Mouse (Mus musculus): Measurements from ENCODE around the gene Mamld1.

The Mamld1 gene

GRCm38 (mm10) chrX:71141390-71141789 is 91.3 kb downstream of the Mamld1 start:
- no peak for DNase-seq (ENCODE audit: low read depth)

DNA sequence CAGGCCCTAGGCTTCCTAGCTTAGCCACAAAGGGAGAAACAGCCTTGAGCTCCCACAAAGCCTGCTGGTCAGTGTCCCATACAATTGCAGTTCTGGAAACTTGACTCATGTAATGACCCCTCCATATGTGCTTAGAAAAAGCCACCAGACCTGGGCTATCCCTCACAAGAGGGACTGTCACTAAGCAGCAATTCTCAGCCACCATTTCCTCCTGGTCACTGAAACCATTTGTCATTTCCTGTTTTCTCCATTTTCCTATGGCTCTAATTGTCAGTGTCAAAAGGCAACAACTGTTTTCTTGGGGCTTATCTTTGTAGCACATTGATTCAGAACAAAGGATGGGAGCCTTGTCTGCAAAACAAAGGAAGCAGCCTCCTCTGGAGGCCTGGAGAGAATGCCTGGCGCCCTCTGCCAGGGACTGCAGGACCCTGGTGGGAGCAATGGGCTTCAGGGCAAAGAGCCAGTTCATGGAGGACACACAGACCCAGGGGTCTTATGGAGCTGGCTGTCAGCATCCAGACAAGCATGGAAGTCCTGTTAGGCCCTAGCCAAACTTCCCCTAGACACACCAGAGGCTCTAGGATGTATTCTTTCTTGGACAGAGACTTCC is 99.5 kb downstream of the Mamld1 start:
- DNase-seq (ENCODE audit: low read depth) = peak; percentile 72

GRCm38 (mm10) chrX:71150551-71151001 is 100.5 kb downstream of the Mamld1 start:
- DNase-seq (ENCODE audit: low read depth) = peak; percentile 13

DNA sequence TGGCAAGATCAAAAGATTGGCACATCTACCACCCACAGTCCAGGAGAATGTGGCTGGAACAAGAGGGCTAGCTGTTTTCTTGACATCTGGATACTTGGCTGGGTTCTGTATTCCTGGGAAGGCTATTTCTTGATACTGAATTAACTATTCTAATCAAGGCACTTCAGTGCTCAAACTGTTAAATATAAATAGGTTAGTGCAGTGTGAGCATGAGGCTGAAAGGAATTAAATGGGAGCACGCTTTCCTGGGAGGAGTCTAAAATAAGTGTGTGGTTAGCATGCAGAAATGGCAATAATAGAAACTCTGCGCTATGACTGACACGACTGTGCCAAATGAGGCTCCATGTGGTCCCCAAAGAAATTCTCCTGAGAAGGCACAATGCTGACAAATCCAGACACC is 131.5 kb downstream of the Mamld1 start:
- no peak for DNase-seq (ENCODE audit: low read depth)

- no peak for DNase-seq (ENCODE audit: low read depth)
Measured at GRCm38 (mm10) chrX:71183671-71184070, 133.6 kb downstream of the Mamld1 start.

GRCm38 (mm10) chrX:71186396-71186795 is 136.3 kb downstream of the Mamld1 start:
- DNase-seq (ENCODE audit: low read depth) = no peak

GRCm38 (mm10) chrX:71204776-71205175 is 154.7 kb downstream of the Mamld1 start:
- peak; percentile 60 for DNase-seq (ENCODE audit: low read depth)
